Mouse (Mus musculus): Measurements from ENCODE around the gene Gm11037. TPM values are rescaled to one million over a fixed set of nuclear protein-coding genes. Genes with fewer than 3 reads are reported as not detected.

The Gm11037 gene
- polyA plus RNA-seq, 1 experiment from 2014 or later, result not detected

GRCm38 (mm10) chr2:131132111-131132888, 997 bp upstream of the Gm11037 start:
- Histone ChIP-seq H3K9me3 (ENCODE audit: control insufficient read depth, low read length) (no peaks in the 10 kb centered on the region), H3K4me3 (ENCODE audit: low read depth, low read length) (no peak overlapping the region), H3K27ac (replicated peaks) (no peak overlapping the region), H3K36me3 (ENCODE audit: control insufficient read depth, insufficient read depth, low read length) (no peaks in the 10 kb centered on the region), H3K27me3 (ENCODE audit: control insufficient read depth, insufficient read depth, low read length) (no peaks in the 10 kb centered on the region), H3K9ac (ENCODE audit: low read length) (no peak overlapping the region), H3K4me2 (replicated peaks; ENCODE audit: low read depth) (no peak overlapping the region), H3K4me1 (replicated peaks; ENCODE audit: control insufficient read depth, insufficient read depth) (0 out of 2 replicates have a peak, but pooled peaks cover 2% of the 10 kb centered on the region)
- TF ChIP-seq EP300 (optimal IDR thresholded peaks at IDR 0.05) (no peak), CTCF (IDR thresholded peaks at IDR 0.05; ENCODE audit: low read depth) (no peak)
- ATAC-seq (ENCODE audit: low FRiP score, low TSS enrichment), result no peak
- 84% methylated on average over 10 of the region's 10 CpGs for WGBS
- no peak for DNase-seq (ENCODE audit: low spot score)

GRCm38 (mm10) chr2:131134381-131134780, 1.1 kb downstream of the Gm11037 start:
- no peak overlapping the region; the same call in 1 of the 2 replicates for H3K27ac ChIP-seq (replicated peaks)

GRCm38 (mm10) chr2:131134826-131135400, 1.6 kb downstream of the Gm11037 start:
- ATAC-seq (ENCODE audit: low FRiP score, low TSS enrichment) (no peak), DNase-seq (ENCODE audit: low spot score) (no peak)
- Histone ChIP-seq H3K4me1 (replicated peaks; ENCODE audit: control insufficient read depth, insufficient read depth) (no peaks in the 10 kb centered on the region), H3K4me2 (replicated peaks; ENCODE audit: low read depth) (no peak overlapping the region), H3K4me3 (ENCODE audit: low read depth, low read length) (no peak overlapping the region), H3K27ac (replicated peaks) (no peak overlapping the region; the same call in 1 of the 2 replicates), H3K9ac (ENCODE audit: low read length) (no peak overlapping the region), H3K36me3 (ENCODE audit: control insufficient read depth, insufficient read depth, low read length) (peaks cover 3% of the 10 kb centered on the region; the same call in 1 of the 2 replicates), H3K9me3 (ENCODE audit: control insufficient read depth, low read length) (no peaks in the 10 kb centered on the region), H3K27me3 (ENCODE audit: control insufficient read depth, insufficient read depth, low read length) (no peaks in the 10 kb centered on the region)
- WGBS, result 84% methylated on average over 8 of the region's 8 CpGs
- no peak for TF ChIP-seq EP300 (optimal IDR thresholded peaks at IDR 0.05)
- no peak for TF ChIP-seq CTCF (IDR thresholded peaks at IDR 0.05; ENCODE audit: low read depth)

More at GRCm38 (mm10) chr2:131134381-131134780, 1.1 kb downstream of the Gm11037 start:
- Histone ChIP-seq H3K9me3 (ENCODE audit: control insufficient read depth, low read length) (no peaks in the 10 kb centered on the region), H3K4me2 (replicated peaks; ENCODE audit: low read depth) (no peak overlapping the region), H3K4me1 (replicated peaks; ENCODE audit: control insufficient read depth, insufficient read depth) (no peaks in the 10 kb centered on the region), H3K36me3 (ENCODE audit: control insufficient read depth, insufficient read depth, low read length) (peaks cover 3% of the 10 kb centered on the region; the same call in 1 of the 2 replicates), H3K4me3 (ENCODE audit: low read depth, low read length) (no peak overlapping the region), H3K27me3 (ENCODE audit: control insufficient read depth, insufficient read depth, low read length) (no peaks in the 10 kb centered on the region), H3K9ac (ENCODE audit: low read length) (no peak overlapping the region)
- WGBS, result 41% methylated on average over 1 of the region's 1 CpGs
- ATAC-seq (ENCODE audit: low FRiP score, low TSS enrichment) (no peak), DNase-seq (ENCODE audit: low spot score) (no peak)
- TF ChIP-seq CTCF (IDR thresholded peaks at IDR 0.05; ENCODE audit: low read depth), result no peak
- no peak for TF ChIP-seq EP300 (optimal IDR thresholded peaks at IDR 0.05)

DNA sequence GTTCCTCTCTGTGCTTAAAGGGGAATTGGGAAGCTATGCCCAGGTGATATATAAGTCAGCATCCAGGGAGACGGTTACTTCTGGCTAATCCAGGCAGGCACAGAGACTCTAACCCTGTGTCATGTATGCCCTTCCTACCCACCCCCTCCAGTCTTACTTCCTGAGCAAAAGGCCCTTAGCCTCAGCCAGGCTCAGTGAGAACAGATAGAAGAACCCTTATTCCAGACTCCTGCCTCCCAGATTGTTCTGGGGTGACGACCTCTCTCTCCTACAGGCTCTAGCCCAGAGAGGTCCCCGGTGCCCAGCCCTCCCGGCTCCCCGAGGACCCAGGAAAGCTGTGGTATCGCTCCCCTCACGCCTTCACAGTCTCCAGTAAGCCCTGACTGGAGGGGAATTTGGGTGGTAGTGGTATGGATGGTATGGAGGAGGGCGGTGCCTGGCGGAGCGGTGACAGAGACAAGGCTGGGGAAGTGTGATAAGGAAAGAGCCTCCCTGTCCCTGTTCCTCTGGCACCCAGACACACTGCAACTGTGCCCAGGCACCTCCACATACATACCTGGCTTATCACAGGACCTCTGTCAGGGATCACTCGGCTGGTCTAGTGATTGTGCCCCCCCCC, 2.3 kb downstream of the Gm11037 start:
- WGBS, result 58% methylated on average over 11 of the region's 11 CpGs
- Histone ChIP-seq H3K4me1 (replicated peaks; ENCODE audit: control insufficient read depth, insufficient read depth) (no peaks in the 10 kb centered on the region), H3K4me3 (ENCODE audit: low read depth, low read length) (no peak overlapping the region), H3K9me3 (ENCODE audit: control insufficient read depth, low read length) (no peaks in the 10 kb centered on the region), H3K27me3 (ENCODE audit: control insufficient read depth, insufficient read depth, low read length) (no peaks in the 10 kb centered on the region), H3K4me2 (replicated peaks; ENCODE audit: low read depth) (no peak overlapping the region), H3K36me3 (ENCODE audit: control insufficient read depth, insufficient read depth, low read length) (peaks cover 3% of the 10 kb centered on the region; the same call in 1 of the 2 replicates), H3K27ac (replicated peaks) (no peak overlapping the region), H3K9ac (ENCODE audit: low read length) (no peak overlapping the region)
- no peak for TF ChIP-seq EP300 (optimal IDR thresholded peaks at IDR 0.05)
- TF ChIP-seq CTCF (IDR thresholded peaks at IDR 0.05; ENCODE audit: low read depth), result no peak
- ATAC-seq (ENCODE audit: low FRiP score, low TSS enrichment), result no peak
- no peak for DNase-seq (ENCODE audit: low spot score)

DNA sequence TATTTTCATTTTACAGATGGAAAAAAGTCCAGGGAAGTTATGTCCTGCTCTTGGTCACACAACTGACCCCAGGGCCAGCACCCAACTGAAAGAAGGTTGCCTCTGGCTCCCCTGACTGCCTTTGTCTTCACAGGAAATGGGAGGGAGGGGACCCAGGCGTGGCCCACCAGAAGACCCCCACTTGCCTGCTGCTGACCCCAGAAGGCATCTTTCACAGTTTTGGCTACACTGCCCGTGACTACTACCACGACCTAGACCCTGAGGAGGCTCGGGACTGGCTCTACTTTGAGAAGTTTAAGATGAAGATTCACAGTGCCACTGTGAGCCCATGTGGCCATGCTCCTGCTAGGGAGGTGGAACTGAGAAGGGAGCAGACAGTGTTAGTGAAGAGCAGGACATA, 5.0 kb downstream of the Gm11037 start:
- H3K4me1 ChIP-seq (replicated peaks; ENCODE audit: control insufficient read depth, insufficient read depth), result no peaks in the 10 kb centered on the region
- H3K27me3 ChIP-seq (ENCODE audit: control insufficient read depth, insufficient read depth, low read length), result no peaks in the 10 kb centered on the region
- no peaks in the 10 kb centered on the region for H3K9me3 ChIP-seq (ENCODE audit: control insufficient read depth, low read length)
- H3K9ac ChIP-seq (ENCODE audit: low read length), result no peak overlapping the region
- no peak overlapping the region for H3K27ac ChIP-seq (replicated peaks)
- no peak for TF ChIP-seq EP300 (optimal IDR thresholded peaks at IDR 0.05)
- TF ChIP-seq CTCF (IDR thresholded peaks at IDR 0.05; ENCODE audit: low read depth), result no peak
- WGBS, result 79% methylated on average over 4 of the region's 4 CpGs
- peaks cover 3% of the 10 kb centered on the region; the same call in 1 of the 2 replicates for H3K36me3 ChIP-seq (ENCODE audit: control insufficient read depth, insufficient read depth, low read length)
- no peak overlapping the region for H3K4me3 ChIP-seq (ENCODE audit: low read depth, low read length)
- DNase-seq (ENCODE audit: low spot score) (no peak), ATAC-seq (ENCODE audit: low FRiP score, low TSS enrichment) (no peak)
- no peak overlapping the region for H3K4me2 ChIP-seq (replicated peaks; ENCODE audit: low read depth)
